Mouse (Mus musculus): Measurements from ENCODE around the gene Nsfl1c.
"Not testable (repeated sequence)": the region's sequence is repeated elsewhere in the genome, so short reads cannot be mapped to it uniquely, and the experiment has no call there.

Nsfl1c gene

DNA sequence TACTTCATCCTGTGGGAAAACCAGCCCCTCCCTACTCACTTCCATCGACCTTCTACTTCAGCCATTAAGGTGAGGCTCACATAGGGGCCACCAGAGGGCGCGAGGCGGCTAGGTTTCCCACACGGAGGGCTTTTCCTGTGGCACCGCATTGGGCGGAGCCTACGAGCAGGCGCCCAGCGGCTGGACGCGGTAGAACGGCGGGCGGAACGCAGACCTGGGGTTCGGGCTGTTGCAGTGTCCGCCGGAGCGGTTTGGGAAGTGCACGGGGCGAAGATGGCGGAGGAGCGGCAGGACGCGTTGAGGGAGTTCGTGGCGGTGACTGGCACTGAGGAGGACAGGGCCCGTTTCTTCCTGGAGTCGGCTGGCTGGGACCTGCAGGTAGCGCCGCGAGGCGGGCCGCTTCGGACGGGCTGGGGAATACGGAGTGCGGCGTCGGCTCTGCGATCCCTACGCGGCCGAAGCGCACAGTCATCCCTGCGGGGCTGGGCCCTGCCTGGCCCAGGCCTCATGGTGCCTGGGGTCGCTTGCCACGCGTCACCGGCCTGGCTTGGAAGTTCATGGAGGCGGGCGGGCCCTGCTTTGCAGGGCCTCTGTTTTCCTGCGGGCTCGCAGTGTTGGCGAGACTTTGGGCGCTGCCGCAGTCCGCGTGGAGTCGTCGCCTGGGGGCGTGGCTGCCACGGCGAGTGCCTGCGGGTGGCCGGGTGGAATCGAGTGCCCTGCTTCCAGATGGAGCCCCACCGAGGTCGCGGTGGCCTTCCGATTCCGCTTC is at the start of gene Nsfl1c:
TSS of gene Nsfl1c (plus strand) at position 148 of the 769 bp plus-strand sequence.
- peak; percentile 96 to 98 for DNase-seq

DNA sequence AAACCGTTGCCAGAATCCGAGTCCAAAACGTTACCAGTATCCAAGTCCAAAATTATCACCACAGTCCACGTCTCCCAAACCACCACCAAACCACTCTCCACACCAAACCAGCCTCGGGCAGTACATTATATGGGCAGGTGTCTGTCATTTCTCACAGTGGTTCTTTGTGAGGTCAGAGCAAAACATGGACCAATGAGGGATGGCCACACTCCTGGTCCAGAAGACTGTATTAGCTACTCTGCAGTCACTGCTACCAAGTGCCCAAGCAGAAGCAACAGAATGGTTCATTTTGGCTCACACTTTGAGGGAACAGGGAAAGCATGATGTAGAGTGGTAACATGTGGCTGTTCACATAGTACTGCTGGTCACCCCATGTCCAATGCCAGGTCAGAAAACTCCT is 17.9 kb upstream of the Nsfl1c start, which contains the start of gene 4921509C19Rik:
TSS of gene 4921509C19Rik (minus strand) at position 101 of the 400 bp plus-strand sequence.
- DNase-seq = not testable (repeated sequence)

DNA sequence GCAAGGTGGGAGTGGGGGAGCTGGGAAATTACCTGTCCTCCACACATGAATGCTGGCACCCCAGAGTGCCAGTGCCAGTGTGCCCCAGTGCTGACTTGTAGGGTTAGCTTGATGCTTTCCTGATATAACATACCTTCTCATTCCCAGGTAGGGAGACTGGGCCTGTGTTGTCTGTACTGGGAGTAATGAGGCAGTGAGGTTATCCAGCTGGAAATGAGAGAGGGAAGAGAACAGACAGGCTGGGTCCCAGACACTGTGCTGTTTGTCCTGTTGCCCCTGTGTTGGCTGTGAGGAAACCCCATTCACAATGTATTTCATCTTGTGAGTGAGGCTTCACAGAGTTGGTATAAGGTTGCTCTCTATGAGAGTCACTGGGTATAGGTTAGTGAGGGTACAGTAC is 7.5 kb upstream of the Nsfl1c start:
- DNase-seq = no peak

DNA sequence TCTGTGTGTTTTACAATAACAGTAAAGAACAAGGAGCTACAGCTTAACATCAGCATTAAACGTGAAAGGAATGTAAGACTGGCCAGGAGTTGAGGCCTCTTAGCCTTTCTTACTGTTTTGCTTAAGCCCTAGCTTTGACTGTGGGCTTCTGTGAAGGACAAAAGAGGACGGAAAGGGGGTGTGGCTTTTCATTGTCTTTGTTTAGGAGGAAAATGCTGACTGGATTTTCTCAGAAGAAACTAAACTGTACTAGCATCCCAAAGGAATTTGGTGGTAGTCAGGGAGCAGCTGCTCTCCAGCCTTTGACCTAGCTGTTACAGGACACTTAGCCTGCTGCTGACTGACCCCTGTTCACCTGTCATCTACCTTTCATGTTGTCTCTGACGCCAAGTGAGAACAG is 4.4 kb downstream of the Nsfl1c start:
- DNase-seq = no peak

DNA sequence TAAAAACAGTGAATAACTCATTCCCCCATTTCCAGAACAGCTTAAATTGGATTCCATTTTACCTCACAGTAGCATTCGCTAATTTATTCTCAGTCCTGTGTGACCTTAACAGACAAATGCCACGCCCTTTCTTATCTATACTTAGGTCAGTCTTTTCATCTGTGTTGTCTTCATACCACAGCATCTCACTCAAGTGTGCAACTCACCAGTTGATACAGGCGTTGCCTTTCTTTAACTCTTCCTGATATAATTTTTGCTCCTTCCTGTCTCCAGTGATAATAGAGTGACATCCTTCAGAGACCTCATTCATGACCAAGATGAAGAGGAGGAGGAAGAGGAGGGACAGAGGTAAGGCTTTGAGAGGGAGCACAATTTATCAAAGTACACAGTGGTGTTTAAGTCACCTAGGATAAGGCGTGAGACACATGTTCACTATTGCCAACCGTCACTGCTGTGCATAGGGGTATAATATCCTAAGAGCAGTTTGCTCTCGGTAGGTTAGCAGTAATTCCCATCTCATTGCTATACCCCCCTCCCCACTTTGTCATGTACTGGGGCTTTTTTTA is 6.5 kb downstream of the Nsfl1c start:
- DNase-seq = no peak

DNA sequence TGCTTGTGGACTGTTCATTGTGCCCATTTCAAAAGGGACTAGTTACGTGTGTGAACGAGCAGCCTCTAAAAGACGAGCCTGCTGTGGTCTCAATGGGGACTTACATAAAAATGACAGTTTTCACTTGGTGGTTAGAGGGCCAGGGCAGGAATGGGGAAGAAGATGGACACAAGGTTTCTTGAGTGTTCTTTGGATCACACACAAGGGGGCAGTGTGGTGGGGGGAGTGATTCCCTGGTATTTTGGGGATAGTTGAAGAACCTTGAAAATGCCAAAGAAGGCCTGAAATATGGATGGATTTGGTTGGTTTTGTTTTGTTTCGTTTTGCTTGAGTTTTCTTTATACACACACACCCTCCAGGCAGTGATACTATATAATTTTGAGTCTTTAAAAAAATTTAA is 10.2 kb downstream of the Nsfl1c start:
- no peak for DNase-seq

DNA sequence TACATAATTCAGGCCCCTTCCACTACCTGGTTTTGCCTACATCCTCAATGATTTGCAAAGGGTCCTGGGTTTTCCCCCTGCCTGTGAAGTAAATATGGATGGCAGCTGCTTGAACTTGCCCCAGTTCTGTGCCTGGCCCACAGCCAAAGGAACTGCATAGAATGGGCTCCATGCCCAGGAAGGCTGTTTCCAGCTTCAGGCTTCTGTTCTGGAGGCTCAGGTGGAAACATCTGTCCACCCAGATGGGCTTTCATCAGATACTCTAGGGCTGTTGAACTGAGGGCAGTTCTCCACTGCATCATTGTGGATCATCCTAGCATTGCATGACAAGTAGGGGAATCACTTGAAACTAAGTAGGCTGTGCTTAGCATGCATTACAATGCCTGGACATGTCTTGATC is 18.2 kb downstream of the Nsfl1c start:
- DNase-seq = peak; percentile 71 to 81

DNA sequence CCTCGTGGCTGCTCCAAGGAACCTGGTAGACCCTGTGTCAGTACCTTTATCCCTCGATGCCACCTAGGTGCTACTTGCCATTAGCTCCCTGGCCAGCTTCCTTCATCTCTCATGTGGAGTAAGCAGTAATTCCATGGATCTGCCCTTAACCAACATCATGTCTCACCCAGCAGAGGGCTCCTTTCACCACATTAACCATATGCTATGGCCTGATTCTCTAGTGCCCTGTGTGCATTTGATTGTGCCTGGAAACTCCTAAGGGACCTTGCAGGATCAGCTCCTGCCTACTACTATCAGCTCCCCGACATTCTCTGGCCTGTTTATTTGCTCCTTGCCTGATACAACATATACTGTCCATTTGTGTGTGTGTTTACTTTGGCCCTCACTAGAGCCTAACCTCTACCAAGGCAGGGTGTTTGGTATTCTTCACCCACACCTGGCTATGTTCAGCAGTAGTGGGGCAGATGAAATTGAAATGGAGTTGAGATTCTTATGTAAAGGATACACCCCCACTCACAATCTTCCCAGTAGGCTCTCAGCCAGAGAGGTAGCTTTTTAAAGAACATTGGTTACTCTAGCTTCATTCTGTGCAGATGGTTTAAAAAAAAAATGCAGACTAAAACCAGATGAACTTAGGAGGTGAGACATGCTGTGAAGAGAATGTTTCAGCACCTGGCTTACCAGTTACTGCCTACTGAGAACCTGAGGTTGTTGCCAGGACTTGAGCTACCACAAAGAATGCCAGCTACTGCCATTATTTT is 19.7 kb downstream of the Nsfl1c start:
- no peak for DNase-seq

DNA sequence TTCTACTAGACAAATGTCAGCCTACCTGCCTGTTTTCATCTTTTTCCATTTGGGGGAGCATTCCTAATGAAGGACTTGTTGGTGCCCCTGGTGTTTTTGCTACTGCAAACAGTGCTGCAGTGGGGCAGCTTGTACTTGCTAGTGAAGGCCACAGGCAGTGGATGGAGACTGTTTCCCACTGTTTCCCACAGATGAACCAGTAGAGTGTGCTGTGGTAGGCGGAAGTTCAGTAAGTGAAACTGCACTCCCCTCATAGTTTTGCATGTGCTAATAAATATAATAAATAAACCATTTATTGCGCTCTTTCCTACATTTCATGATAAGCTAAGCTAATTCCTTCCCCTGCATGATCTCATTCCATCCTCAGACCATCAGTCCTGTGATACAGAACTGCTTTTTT is 25.0 kb downstream of the Nsfl1c start:
- DNase-seq = no peak

DNA sequence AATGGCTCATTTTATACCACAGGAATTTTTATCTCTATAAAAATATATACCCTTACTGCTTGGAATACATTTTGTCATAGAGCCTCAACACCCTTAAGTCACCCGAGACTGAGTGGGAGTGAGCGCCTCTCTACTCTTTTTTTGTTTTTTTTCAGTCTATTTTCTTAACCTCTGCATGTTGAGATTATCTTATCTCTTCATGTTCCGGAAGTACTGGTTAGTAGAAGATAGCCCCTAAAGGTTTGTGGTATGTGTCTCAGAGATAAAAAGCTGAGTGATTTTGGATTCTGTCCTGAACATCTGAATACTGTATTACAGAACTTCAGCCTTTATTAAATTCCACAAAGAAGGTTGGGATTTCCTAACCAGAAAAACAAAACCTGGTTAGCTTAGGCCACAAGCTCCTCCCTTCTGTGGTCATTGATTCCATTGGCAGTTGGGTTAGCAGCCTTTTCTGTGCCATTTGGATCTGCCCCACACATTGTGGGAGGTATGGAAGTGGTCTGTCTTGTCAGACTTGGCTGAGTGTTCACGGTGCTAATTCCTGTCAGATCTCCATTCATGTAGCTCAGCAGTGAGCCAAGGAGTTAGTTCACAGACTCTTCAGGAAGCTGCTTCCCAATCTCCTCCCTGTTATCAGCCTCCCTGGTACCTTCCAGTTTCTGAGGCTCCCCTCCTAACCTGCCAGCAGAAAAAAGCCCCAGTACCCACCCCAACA is 30.5 kb downstream of the Nsfl1c start:
- no peak for DNase-seq

DNA sequence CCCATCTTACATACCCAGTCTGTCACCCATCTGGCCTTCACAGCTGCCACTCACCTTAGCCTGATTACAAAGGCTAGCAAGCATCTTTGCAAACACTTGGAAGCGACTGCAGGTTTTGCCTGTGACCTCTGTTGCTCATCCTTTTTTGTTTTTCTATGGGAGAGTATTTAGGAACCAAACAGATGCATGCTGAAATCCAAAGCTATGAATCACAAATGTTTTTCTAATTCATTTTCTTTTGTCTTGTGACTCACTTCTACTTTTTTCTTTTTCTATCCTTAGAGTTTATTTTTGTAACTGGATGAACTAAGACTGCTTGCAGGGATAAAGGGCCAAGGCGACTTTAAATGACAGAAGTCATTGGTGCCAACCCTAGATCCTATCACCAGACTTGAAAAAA is 31.5 kb downstream of the Nsfl1c start:
- no peak for DNase-seq

DNA sequence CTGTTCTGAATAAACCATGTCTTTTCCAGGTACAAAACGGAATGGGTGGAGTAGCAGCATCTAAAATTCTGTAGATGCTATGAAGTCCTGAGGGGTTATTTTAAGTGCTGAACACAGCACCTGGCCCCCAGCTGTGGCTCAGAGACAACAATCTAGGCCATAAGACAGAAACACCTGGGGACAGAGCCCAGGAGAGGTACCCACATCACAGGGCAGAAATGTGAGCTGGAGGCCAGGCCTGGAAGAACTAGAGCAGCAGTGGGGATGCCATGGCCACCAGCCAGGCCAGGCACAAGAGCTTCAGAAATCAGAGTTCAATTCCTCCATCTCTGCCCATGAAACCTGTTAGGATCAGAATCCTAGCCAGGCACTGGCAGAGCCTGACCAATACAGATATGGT is 34.1 kb downstream of the Nsfl1c start:
- DNase-seq = no peak

DNA sequence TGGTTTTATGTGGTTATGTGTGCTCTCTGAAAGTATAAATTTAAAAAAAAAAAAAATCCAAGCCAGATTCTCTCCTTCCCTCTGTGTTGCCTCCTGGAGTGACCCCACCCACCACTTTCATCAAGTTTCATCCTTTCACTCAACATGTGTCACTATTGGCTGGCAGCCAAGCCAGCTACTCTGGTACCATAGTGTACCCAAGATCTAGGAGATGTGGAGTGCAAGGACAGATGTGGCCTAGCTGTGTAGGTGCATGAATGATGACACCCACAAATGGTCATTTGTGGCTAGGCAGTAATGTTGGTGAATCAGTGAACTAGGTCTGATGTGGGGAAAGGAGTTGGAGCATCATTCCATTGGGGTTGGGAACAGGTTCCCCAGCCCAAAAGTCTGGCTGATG is 35.2 kb downstream of the Nsfl1c start:
- no peak for DNase-seq

DNA sequence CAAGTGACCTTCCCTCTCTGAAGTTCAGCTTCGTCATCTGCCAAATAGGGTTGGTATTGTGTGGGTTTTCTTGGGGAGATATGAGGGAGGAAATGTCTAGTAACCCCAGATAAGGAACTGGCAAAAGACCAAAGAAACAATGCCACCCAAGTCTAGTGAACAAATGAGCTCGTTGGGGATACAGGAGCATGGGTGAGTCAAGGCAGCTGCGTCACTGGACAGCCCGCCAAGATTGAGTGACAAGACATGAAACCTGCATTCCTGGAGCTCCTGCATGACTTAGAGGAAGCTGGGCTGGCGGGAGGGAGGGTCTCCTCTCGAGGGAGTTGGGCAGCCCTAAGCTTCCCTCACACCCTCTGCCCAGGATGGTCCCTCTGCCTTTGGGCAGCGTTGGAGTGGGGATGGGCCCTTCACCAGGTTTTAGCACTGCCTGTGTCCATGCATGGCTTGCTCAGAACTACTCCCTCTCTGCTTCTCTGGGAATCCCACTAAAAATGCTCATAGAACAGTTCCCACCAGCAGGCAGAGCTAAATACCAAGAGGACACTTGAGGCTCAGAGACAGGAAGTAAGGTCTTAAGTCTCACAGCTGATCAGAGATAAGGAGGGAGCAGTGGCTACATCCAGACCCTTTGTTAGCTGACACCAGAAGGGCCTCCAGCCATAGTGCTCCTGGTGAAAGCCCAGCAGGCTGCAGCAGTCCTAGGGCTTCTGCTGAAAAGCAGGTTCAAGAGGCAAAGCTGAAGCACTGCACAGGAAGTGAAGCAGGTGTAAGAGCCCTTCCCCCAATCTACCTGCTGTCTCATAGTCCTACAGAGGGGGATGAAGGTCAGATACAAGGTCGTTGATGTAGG is 36.6 kb downstream of the Nsfl1c start:
- DNase-seq = peak; percentile 51

DNA sequence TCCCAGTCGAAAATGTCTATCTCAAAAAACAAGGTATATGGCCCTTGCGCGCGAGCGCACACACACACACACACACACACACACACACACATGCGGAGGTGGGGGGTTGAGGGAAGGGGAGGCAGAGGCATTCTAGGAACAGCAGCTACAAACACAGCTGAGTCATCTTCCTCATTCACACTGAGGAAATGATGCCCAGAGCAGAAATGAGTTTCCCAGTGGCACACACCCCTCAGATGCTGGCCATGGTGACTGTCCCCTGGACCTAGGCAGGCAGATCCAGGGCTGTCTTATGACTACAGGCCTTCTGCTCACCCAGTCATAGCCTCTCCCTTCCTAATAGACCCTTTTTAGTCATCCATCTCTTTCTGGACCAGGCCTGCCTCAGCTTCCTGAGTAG is 39.6 kb downstream of the Nsfl1c start:
- no peak for DNase-seq

DNA sequence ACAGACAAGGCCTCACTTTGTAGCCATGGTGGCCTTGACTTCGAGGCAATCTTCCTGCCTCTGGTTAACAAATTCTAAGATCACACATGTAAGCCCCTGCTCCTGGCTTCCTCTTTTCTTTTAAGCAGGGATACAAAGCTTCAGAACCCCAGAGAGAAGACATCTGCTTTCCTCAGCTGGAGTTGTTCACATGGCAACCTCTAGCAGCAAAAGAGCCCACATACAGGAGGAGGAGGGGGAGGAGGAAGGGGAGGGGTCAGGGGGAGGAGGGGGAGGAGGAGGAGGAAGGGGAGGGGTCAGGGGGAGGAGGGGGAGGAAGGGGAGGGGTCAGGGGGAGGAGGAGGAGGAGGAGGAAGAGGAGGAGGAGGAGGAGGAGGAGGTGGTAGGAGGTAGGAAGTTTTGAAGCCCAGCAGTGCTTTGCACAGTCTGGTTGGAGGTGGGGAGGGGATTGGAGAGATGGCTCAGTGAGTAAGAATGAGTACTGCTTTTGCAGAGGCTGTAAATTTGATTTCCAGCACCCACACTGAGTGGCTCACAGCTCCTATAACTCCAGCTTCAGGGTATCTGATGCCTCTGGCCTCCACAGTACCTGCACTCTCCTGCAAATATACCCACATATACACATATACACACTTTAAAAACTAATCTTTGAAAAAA is 42.1 kb downstream of the Nsfl1c start:
- DNase-seq = no peak

DNA sequence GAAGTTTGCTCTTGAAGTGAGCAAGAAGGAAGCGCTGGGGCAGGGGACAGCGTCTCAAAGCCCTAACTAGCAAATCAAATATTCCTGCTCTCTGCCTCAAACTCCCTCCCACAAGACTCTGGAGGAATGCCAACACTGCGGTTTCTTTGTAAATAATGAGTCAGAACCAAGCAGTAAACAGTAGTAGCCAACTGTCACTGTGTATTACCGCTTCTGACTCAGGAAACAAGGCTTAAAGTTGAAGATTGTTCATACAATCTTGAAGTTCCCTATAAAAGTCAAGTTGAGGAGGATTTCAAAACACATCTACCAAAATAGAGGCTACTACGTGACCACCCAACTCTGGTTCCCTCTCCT is 42.6 kb downstream of the Nsfl1c start:
- DNase-seq = peak; percentile 36 to 82

DNA sequence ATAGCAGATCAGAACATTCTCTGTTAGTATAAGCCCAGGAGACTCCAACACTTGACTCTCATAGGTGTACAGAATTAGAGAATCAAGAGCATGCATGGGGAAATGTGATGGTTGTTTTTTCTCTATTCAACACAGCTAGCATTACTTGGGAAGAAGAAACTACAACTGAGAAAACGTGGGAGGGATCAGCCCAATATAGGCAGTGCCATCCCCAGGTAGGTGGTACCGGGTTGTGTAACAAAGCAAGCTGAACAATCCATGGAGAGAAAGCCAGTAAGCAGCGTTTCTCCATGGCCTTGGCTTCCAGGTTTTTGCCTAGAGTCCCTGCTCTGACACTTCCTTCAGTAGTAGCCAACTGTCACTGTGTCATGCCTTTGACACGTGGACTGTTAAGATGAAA is 44.7 kb downstream of the Nsfl1c start:
- no peak for DNase-seq

DNA sequence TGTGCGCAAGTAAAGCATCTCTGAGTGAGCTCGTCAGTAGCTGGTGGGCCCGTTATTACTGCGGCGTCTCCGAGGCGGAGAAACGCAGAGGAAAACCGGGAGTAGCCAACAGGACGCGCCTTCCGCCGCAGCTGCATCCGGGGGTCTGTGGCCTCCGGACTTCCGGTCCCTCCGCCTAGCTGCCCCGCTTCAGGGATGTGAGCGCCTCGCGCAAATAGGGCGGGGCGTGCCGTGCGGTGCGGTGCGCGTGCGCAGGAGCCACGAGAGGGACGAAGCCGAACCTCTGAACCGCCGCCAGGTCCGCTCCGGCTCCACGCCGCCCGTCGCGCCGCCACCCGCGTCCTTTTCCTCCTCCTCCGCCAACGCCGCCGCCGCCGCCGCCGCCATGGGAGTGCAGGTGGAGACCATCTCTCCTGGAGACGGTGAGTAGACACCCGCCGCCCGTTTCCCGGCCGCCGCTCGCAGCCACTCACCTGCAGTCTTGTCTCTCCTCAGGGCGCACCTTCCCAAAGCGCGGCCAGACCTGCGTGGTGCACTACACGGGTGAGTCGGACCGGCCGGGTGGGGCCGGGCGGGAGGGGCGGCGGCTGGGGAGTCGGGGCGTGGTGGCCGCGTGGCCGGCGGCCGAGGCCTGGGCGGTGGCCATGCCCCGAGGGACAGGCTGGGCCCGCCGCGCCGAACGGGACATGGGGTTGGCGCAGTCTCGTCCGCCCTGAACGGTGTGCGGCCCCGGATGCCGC is 48.5 kb downstream of the Nsfl1c start, which contains the start of gene Fkbp1a:
TSS of gene Fkbp1a (plus strand) at position 161 of the 740 bp plus-strand sequence.
- peak; percentile 98 to 99 for DNase-seq

DNA sequence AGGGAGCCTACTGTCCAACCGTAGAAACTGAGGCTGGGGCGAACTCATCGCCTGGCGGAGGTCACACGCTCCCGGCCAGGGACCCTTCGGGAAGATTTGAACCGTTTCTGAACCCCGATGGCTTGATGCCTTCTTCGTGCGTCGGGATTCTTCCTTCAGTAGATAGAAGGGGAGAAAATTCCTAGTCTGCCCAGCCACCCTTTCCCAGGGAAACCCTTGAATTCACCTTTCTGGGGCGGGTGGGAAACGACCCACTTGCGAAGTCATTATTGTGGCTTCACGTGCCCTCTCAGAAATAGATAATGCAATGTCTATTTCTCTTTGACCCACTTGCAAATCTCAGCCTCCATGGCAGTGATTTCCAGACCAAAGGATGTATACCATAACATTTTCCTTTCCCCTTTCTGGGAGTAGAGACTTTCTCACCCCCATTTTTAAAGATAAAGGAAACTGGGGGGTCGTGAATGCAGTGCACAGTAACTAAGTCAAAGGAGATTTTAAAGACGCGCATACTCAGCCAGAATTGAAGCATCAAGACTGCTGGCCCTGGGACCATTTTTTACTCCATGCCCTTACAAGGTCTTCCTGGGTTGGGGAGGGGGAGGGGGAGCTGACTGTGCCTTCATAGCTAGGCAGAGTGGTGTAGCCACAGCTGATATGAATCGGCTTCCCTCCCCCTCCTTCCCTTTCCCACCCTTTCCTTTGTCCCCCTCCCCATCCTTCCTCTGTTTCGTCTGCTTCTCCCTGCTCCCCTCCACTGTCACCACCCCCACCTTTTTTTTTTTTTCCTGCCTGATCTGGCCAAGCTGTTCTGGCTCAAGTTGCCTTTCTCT is 49.3 kb downstream of the Nsfl1c start:
- DNase-seq = peak; percentile 75 to 78

Data from lung, postnatal 4 days (tissue).